Mouse (Mus musculus): ENCODE results near the gene Gpha2.

DNA sequence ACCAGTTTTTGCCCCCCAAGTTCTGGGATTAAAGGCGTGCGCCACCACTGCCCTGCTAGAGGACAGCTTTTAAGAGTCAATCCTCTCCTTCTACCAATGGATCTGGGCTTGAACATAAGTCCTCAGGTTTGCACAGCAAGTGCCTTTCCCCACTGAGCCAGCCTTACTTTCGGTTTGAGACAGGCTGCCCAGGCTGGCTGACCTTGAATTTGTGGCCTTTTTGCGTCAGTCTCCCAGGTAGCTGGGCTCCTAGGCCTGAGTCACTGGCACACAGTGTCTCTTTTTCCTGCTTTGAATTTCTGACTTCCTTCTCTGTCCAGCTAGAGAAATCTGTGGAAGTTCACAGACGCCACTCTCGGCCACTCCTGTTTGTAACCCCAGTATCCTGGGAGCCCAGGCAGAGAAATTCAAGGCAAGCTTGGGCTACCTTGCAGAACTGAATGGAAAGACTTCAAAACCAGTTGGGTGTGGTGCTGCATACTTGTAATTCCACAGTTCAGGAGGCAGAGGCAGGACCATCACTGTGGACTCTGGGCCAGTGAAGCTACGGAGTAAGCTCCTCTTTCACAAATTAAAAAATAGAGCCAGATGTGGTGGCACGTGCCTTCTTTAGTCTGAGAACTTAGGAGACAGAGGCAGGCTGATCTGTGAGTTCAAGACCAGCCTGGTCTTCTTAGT lies 43.8 kb downstream of the Gpha2 start:
- TF ChIP-seq CTCF (IDR thresholded peaks at IDR 0.05; ENCODE audit: borderline replicate concordance, insufficient read depth, low read depth, low read length) (no peak), POLR2A (IDR thresholded peaks at IDR 0.05; ENCODE audit: borderline replicate concordance, insufficient read depth, low read length) (no peak)

Measured in cerebellum, adult 2 months (tissue).